Mouse (Mus musculus): ENCODE data around the gene Btbd9. TPM values are rescaled to one million over a fixed set of nuclear protein-coding genes. Genes with fewer than 3 reads are reported as not detected.
A peak's percentile ranks its signal among the peaks of the same experiment; 100 is the strongest.
"Not testable (repeated sequence)": the region's sequence is repeated elsewhere in the genome, so short reads cannot be mapped to it uniquely, and the experiment has no call there.

Gene Btbd9
- polyA plus RNA-seq, 1 experiment, result 21.7 TPM

DNA sequence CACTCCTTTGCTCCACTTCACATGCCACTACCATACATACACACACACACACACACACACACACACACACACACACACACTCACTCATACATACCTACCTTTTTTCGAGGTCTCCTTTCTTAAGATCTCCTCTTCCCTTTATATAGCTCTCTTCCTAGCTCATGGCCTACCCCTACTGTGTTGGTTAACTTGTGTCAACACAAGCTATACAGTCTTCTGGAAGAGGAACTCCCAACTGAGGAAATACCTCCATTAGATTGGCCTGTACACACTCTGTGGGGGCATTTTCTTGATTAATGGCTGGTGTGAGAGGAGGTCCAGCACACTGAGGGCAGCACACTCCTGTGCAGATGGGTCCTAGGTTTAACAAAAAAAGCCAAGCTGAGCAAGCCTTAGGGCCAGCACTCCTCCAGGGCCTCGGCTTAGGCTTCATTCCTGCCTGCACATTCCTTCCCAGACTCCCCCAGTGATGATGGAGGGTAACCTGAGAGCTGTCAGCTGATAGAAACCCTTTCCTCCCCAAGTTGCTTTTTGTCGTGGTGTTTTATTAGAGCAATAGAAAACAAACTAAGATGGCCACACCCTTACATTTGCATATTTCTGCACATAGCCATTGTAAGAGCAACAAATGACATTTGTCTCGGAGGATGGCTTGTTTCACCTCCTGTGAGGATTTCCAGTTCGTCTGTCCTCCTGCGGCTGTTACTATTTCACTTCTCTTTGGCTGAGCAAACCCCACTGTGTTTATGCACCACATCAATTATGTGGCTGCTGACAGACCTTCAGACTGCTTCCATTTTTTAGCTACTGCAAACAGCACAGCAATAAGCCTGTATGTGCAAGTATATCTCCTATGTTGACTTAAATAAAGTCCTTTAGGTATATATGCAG, 50.6 kb downstream of the Btbd9 start:
- Histone ChIP-seq H3K4me1 (ENCODE audit: control insufficient read depth, insufficient read depth, insufficient read length) (no peaks in the 10 kb centered on the region), H3K36me3 (ENCODE audit: control insufficient read depth, insufficient read depth, low read length) (peaks cover 1% of the 10 kb centered on the region; the same call in 1 of the 2 replicates), H3K27me3 (ENCODE audit: control insufficient read depth, insufficient read depth, low read length) (no peaks in the 10 kb centered on the region), H3K27ac (ENCODE audit: insufficient read depth, low read length) (no peak overlapping the region), H3K4me3 (ENCODE audit: extremely low read depth, insufficient read depth, insufficient read length) (no peak overlapping the region)
- WGBS, result 66% methylated on average over 6 of the region's 6 CpGs
- TF ChIP-seq POLR2A (IDR thresholded peaks at IDR 0.05; ENCODE audit: low read depth, low read length) (no peak), CTCF (IDR thresholded peaks at IDR 0.05; ENCODE audit: extremely low read depth, insufficient read depth, insufficient read length, insufficient replicate concordance) (no peak)
- DNase-seq (ENCODE audit: low read depth in 1 of 2, low spot score in 2 of 2), result no peak

DNA sequence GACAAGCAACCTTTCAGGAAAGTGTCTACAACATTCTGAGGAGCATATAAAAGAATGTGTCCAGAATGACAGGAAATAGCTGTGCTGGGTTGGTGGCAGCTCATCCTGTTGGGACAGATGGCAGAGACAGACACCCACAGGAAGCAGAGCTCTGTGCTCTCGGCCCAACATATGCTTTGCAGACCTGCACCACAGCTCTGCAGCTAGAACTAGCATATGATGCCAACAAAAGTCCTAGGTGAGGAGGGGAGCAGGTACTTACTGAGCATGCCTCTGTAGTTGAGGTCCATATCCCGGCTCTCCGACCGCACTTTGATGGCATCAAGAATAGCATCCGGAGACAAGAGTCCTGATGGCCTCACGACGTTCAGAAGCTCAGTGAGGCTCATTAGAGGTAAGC, 51.8 kb downstream of the Btbd9 start:
- H3K27ac ChIP-seq (ENCODE audit: insufficient read depth, low read length), result no peak overlapping the region

DNA sequence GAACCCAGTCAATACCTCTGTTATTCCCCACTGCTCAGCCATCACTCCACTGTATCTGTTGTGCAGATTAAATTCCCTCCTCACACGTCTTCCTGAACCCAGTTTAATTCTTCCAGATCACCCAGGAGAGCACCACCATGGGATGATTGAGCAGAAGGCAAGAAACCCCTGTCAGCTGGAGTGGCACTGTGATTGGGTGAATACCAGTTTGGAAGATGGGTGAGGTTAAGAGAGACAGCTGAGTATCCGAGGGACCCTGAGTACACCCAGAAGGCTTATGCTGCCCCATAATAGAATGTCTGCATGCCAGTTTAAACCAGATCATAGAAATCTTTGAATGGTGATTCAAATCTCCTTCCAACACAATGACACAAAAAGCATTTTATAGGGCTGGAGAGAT, 52.5 kb downstream of the Btbd9 start:
- H3K4me3 ChIP-seq (ENCODE audit: extremely low read depth, insufficient read depth, insufficient read length), result no peak overlapping the region
- TF ChIP-seq CTCF (IDR thresholded peaks at IDR 0.05; ENCODE audit: extremely low read depth, insufficient read depth, insufficient read length, insufficient replicate concordance) (no peak), POLR2A (IDR thresholded peaks at IDR 0.05; ENCODE audit: low read depth, low read length) (no peak)
- no peak overlapping the region for H3K27ac ChIP-seq (ENCODE audit: insufficient read depth, low read length)
- WGBS, result 77% methylated on average over 2 of the region's 2 CpGs
- no peaks in the 10 kb centered on the region for H3K4me1 ChIP-seq (ENCODE audit: control insufficient read depth, insufficient read depth, insufficient read length)
- H3K27me3 ChIP-seq (ENCODE audit: control insufficient read depth, insufficient read depth, low read length), result no peaks in the 10 kb centered on the region
- no peak for DNase-seq (ENCODE audit: low read depth in 1 of 2, low spot score in 2 of 2)
- peaks cover 1% of the 10 kb centered on the region; the same call in 1 of the 2 replicates for H3K36me3 ChIP-seq (ENCODE audit: control insufficient read depth, insufficient read depth, low read length)

More for the DNA sequence above, 51.8 kb downstream of the Btbd9 start:
- no peak overlapping the region for H3K4me3 ChIP-seq (ENCODE audit: extremely low read depth, insufficient read depth, insufficient read length)
- no peak for TF ChIP-seq CTCF (IDR thresholded peaks at IDR 0.05; ENCODE audit: extremely low read depth, insufficient read depth, insufficient read length, insufficient replicate concordance)
- TF ChIP-seq POLR2A (IDR thresholded peaks at IDR 0.05; ENCODE audit: low read depth, low read length), result no peak
- 49% methylated on average over 7 of the region's 7 CpGs for WGBS
- no peaks in the 10 kb centered on the region for H3K27me3 ChIP-seq (ENCODE audit: control insufficient read depth, insufficient read depth, low read length)
- no peak for DNase-seq (ENCODE audit: low read depth in 1 of 2, low spot score in 2 of 2)
- H3K36me3 ChIP-seq (ENCODE audit: control insufficient read depth, insufficient read depth, low read length), result peaks cover 1% of the 10 kb centered on the region; the same call in 1 of the 2 replicates
- no peaks in the 10 kb centered on the region for H3K4me1 ChIP-seq (ENCODE audit: control insufficient read depth, insufficient read depth, insufficient read length)

DNA sequence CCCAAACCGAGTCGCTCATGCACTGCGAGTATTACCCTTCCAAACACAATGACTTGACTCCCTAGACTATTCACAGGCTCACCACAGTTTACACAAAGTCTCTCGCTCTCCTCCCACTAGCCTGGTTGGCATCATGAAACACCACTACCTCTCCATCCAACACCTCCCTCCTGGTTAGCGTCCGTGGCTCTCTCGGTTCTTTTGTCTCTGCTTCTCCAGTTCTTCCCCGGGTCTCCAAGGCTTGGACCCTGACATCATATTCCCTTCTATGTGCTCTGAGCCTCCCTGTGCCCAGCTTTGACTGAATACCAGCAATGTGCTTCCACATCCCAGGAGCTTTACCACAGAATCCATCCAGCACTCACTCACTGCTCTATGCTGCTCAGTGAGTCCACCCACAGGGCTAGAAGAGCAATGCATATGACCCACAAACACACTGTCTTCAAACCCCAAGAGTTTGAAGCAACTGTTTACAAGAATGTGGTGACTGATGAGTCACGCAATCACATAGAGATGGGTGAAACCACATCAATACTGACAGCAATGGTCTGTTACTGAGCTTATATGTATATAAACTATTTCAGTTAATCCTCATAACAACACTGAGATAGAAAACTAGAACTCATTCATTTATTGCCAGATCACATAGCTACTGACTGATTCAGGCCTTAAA, 53.7 kb downstream of the Btbd9 start:
- 94% methylated on average over 9 of the region's 9 CpGs for WGBS

DNA sequence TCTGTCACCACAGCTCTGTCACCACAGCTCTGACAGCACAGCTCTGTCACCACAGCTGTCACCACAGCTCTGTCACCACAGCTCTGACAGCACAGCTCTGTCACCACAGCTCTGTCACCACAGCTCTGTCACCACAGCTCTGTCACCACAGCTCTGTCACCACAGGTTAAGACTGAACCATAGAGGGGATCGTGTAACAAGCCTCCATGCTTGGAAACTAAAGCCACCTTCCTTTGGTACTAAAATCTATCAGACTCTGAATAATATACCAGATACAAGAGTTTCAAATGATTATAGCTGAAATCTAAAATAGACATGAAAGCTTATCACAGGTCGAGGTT, 57.1 kb downstream of the Btbd9 start:
- not testable (repeated sequence) for H3K36me3 ChIP-seq (ENCODE audit: control insufficient read depth, insufficient read depth, low read length); H3K27me3 ChIP-seq (ENCODE audit: control insufficient read depth, insufficient read depth, low read length); H3K4me1 ChIP-seq (ENCODE audit: control insufficient read depth, insufficient read depth, insufficient read length); H3K4me3 ChIP-seq (ENCODE audit: extremely low read depth, insufficient read depth, insufficient read length); H3K27ac ChIP-seq (ENCODE audit: insufficient read depth, low read length)
- WGBS, result 58% methylated on average over 2 of the region's 2 CpGs
- peak in 1 of 2 experiments; percentile 4 for DNase-seq (ENCODE audit: low read depth in 1 of 2, low spot score in 2 of 2)

More for the DNA sequence above, 53.7 kb downstream of the Btbd9 start:
- no peak for DNase-seq (ENCODE audit: low read depth in 1 of 2, low spot score in 2 of 2)
- Histone ChIP-seq H3K4me1 (ENCODE audit: control insufficient read depth, insufficient read depth, insufficient read length) (no peaks in the 10 kb centered on the region), H3K27me3 (ENCODE audit: control insufficient read depth, insufficient read depth, low read length) (no peaks in the 10 kb centered on the region), H3K27ac (ENCODE audit: insufficient read depth, low read length) (no peak overlapping the region), H3K4me3 (ENCODE audit: extremely low read depth, insufficient read depth, insufficient read length) (no peak overlapping the region), H3K36me3 (ENCODE audit: control insufficient read depth, insufficient read depth, low read length) (peaks cover 3% of the 10 kb centered on the region; the same call in 1 of the 2 replicates)
- no peak for TF ChIP-seq POLR2A (IDR thresholded peaks at IDR 0.05; ENCODE audit: low read depth, low read length)
- TF ChIP-seq CTCF (IDR thresholded peaks at IDR 0.05; ENCODE audit: extremely low read depth, insufficient read depth, insufficient read length, insufficient replicate concordance), result no peak

DNA sequence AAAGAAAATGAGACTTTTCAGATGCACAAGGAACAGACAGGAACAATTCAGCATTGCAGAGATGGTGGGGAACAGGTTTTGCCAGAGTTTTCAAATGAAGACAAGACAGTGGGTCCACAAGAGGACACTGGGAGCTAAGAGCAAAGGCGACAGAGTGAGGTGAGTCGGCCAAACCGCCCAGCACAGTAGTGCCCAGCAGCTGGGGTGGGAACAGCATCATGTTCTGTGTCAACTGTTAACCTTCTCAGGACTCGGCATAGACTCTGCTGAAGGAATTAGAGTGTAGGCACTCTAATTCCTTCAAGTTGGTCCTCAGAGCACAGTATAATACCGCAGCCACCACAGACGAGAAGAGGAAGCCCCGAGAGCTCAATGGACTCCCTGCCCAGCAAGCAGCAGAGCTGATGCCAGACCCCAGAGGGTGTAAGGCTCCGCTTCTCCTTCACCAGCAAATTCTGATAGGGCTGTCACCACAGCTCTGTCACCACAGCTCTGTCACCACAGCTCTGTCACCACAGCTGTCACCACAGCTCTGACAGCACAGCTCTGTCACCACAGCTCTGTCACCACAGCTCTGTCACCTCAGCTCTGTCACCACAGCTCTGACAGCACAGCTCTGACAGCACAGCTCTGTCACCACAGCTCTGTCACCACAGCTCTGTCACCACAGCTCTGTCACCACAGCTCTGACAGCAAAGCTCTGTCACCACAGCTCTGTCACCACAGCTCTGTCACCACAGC, 57.7 kb downstream of the Btbd9 start:
- WGBS, result 48% methylated on average over 8 of the region's 8 CpGs
- H3K36me3 ChIP-seq (ENCODE audit: control insufficient read depth, insufficient read depth, low read length), result peaks cover 8% of the 10 kb centered on the region

More for the DNA sequence above, 57.7 kb downstream of the Btbd9 start:
- TF ChIP-seq POLR2A (IDR thresholded peaks at IDR 0.05; ENCODE audit: low read depth, low read length) (no peak), CTCF (IDR thresholded peaks at IDR 0.05; ENCODE audit: extremely low read depth, insufficient read depth, insufficient read length, insufficient replicate concordance) (no peak)
- Histone ChIP-seq H3K4me3 (ENCODE audit: extremely low read depth, insufficient read depth, insufficient read length) (no peak overlapping the region), H3K27me3 (ENCODE audit: control insufficient read depth, insufficient read depth, low read length) (no peaks in the 10 kb centered on the region), H3K27ac (ENCODE audit: insufficient read depth, low read length) (no peak overlapping the region), H3K4me1 (ENCODE audit: control insufficient read depth, insufficient read depth, insufficient read length) (no peaks in the 10 kb centered on the region)
- peak in 1 of 2 experiments; percentile 18 for DNase-seq (ENCODE audit: low read depth in 1 of 2, low spot score in 2 of 2)
